Mouse (Mus musculus) frontal cortex, postnatal 25 days (tissue): Measurements from ENCODE around the gene Slc35e3.
"Not testable (repeated sequence)": the region's sequence is repeated elsewhere in the genome, so short reads cannot be mapped to it uniquely, and the experiment has no call there.

Experiments
- DNase-seq, 2 experiments: peaks; one replicate each; pipeline ENCODE4 v3.0.0; 2022; ENCODE audit warnings: low spot score in 2 of 2

Slc35e3 gene

GRCm38 (mm10) chr10:117733626-117734025, 12.5 kb downstream of the Slc35e3 start:
- not testable (repeated sequence) for DNase-seq

- DNase-seq: no peak
These were observed 13.1 kb downstream of the Slc35e3 start for GRCm38 (mm10) chr10:117732962-117733592.

DNA sequence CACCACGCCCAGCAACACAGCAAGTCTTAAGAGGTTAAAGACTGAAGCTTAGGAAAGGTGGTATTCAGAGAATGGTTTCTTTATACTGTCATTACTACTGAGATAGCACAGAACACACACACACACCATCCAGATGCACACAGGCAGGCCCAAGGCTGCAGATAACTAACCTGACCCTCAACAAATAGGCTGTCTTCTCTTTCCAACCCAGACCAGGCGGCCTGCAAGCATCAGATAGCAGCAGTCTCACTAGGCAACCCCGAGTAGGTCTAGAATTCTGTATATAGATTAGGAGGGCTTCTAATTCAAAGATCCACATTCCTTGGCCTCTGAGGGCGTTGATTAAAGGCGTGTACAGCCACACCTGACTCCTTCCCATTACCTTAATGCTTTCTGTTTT, 14.0 kb downstream of the Slc35e3 start:
- no peak for DNase-seq

- peak; percentile 20 to 35 for DNase-seq
These were observed 14.7 kb downstream of the Slc35e3 start for GRCm38 (mm10) chr10:117731244-117732101.

- DNase-seq: no peak
These were observed 15.4 kb downstream of the Slc35e3 start for GRCm38 (mm10) chr10:117730637-117731203.

DNA sequence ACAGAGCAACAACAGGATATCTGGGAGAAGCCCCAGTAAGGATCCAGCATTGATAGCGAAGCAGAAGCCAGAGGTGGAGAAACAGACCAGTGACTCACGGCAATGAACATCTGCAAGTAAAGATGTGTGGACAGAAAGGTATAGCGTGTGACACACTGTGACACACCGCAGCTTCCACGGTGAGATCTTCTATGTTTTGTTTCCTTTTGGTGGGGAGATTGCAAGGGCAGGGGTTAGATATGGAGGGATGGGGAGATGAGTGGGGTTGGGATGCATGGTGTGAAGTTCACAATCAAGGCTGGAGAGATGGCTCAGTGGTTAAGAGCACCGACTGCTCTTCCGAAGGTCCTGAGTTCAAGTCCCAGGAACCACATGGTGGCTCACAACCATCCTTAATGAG, 16.0 kb downstream of the Slc35e3 start:
- no peak for DNase-seq

DNA sequence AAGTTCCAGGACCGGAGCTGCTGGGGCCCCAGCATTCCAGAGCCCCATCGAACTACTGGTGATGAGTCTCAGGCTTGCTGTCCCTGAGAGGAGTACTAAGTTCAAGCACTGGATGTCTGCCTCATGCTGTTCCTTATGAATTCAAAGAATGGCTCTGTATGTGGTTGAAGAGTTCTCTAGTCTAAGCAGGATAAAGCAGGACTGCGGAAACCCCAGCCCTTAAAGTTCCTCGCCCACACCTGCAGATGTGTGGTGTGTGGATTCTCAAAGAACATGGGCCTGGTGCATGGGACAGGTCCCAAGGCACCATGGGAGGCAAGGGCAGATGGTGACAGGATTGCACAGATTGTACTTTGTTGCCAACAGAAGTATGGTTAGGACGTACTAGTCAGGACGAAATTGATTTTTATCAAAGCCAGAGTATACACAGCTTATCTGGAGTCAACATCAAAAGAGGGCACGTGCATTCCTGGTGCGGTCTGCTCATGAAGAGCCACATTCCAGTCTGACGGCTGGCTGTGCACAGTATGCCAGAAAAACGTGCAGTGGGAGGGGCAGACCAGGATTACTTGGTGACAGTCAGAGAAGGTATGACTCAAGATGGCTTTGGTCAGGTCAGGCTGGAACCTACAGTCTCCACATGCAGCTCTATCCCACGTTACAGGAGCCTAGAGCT, 16.9 kb downstream of the Slc35e3 start:
- no peak for DNase-seq

DNA sequence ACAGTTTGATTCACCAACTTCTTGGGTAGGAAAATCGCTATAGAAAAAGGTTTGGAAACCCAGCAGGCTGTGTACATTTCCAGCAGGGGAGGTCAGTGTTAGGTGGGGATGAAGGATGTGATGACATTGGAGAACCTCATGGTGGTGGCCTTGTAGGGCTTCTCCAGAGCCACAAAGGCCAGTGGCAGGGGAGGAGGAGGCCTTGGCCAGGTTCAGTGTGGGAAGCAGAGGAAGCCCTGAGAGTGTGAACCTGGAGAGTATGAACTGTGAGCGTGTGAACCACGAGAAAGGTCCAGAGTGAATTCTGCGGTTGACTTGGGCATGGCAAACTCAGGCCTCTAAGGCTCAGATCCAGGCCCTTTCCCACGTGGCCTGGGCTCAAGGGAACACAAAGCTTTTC, 17.6 kb downstream of the Slc35e3 start:
- no peak for DNase-seq

DNA sequence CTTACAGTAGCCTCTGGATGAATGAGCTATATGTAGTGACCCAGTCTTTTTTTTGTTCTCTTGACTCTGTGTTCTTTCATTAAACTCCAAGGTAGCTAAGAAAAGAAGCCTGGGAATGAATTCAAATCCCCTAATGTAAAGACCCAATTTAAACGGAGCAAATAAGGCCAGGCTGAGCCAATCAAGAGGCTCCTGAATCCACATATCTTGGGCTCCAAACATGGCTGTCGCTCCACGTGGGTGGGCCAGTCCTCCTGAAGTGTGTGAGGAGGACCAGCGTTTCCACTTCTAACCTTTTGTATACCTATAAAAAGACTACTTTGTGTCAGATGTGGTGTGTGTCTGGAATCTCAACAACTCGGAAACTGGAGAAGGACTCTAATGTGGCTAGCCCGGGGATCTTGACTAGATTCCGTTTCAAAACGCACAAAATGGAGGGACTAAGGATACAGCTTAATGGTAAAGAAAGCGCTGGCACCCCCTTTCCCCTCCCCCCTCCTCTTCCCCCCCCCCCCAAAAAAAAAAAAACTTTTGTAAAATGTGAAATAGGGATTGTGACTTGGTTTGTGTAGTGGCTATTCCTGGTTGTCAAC, 18.6 kb downstream of the Slc35e3 start:
- no peak for DNase-seq

DNA sequence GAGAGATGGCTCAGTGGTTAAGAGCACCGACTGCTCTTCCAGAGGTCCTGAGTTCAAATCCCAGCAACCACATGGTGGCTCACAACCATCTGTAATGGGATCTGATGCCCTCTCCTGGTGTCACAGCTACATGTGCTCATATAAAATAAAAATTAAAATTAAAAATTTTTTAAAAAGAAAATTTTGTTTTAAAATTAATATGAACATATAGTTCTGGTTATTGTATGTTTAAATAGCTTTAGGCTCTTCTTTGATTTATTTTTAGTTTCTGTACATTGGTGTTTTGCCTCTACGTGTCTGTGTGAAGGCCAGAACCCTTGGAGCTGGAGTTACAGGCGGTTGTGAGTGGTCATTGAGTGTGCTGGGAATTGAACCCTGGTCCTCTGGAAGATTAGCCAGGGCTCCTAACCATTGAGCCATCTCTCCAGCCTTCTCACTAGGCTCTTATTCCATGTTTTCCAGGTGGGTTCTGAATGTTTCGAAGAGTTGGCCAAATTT, 19.2 kb downstream of the Slc35e3 start:
- DNase-seq: no peak

DNA sequence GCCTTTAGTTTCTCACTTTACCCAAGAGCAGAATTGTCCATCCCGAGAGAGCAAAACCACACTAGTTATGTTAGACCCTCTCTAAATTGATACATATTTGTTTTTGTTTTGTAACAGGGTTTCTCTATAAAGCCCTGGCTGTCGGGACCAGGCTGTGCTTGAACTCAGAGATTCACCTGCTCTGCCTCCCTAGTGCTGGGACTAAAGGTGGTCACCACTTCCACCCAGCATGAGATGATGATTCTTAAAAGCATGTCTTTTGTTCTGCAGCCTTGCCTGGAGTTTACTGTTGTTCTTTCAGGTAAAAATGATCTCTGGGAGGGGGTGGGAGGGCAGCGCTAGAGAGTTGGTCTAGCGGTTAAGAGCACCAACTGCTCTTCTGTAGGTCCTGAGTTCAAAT, 19.8 kb downstream of the Slc35e3 start:
- DNase-seq: no peak

- no peak for DNase-seq
These were observed 20.5 kb downstream of the Slc35e3 start for GRCm38 (mm10) chr10:117725671-117726070.

GRCm38 (mm10) chr10:117724804-117725361, 21.3 kb downstream of the Slc35e3 start:
- no peak for DNase-seq

DNA sequence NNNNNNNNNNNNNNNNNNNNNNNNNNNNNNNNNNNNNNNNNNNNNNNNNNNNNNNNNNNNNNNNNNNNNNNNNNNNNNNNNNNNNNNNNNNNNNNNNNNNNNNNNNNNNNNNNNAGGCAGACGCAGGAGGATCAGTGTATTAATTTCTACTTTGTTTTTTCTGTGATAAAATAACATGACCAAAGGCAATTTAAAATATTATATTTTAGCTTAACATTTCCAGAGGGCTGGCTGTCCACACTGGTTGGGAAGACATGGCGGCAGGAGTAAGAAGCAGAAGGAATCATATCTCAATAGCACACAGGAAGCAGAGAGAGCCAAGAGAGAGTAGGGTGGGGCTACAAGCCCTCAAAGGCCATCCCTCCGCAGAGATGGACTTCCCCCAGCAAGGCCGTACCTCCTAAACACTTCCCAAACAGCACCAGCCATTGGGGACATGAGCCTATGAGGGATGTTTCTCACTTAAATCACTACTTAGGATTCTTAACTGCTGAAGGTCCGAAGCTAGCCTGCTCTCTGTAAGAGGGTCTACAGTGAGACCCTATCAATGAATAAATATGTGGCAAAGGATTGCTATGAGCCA, 21.9 kb downstream of the Slc35e3 start:
- no peak for DNase-seq

DNA sequence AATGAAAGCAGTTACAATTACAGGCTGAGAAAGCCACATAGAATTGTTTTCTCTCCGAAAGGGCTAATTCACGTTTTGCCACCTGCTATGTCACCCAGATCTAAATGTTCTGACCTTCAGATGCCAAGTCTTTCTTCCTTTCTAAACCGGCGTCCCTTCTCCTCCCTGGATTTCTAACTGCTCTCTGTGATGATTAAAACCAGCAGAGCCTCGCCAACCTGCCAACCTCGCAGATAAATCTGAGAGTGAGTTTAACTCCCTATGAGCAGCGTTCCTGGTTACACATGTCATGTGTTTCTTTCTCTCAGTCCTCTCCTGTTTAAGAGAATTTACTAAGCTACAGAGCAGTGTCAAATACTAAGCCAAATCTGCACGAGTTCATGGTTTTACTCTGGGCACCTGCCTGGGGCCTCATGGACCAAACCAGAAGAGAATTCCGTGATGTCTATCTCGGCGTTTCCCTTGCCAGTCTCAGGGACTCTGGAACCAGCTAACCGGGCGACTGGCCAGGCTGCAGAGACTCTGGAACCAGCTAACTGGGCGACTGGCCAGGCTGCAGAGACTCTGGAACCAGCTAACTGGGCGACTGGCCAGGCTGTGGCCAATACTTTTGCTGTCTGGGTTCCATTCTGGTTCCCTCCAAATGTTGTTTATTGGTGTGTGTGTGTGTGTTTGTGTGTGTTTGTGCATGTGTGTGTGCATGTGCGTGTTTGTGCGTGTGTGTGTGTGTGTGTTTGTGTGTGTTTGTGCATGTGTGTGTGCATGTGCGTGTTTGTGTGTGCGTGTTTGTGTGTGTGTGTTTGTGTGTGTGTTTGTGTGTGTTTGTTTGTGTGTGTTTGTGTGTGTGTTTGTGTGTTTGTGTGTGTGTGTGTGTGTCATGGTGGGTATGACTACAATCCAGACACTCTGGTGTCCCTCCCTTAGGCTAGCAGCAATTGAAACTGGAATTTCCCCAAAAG, 27.7 kb downstream of the Slc35e3 start:
- DNase-seq: no peak

GRCm38 (mm10) chr10:117717583-117717982, 28.6 kb downstream of the Slc35e3 start:
- no peak for DNase-seq

DNA sequence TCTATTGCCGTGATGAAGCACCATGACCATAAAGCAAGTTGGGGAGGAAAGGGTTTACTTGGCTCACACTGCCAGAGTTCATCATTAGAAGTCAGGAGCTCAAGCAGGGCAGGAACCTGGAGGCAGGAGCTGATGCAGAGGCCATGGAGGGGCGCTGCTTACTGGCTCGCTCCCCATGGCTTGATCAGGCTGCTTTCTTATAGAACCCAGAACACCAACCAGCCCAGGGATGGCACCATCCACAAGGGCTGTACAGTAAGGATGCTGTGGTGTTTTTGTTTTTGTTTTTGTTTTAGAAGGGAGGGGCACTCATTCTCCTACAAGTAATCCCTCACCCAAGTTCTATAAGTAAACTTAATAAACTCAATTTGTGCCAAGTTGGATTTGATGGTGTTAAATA, 29.5 kb downstream of the Slc35e3 start:
- DNase-seq: no peak

GRCm38 (mm10) chr10:117715654-117716053, 30.5 kb downstream of the Slc35e3 start:
- DNase-seq: not testable (repeated sequence)

DNA sequence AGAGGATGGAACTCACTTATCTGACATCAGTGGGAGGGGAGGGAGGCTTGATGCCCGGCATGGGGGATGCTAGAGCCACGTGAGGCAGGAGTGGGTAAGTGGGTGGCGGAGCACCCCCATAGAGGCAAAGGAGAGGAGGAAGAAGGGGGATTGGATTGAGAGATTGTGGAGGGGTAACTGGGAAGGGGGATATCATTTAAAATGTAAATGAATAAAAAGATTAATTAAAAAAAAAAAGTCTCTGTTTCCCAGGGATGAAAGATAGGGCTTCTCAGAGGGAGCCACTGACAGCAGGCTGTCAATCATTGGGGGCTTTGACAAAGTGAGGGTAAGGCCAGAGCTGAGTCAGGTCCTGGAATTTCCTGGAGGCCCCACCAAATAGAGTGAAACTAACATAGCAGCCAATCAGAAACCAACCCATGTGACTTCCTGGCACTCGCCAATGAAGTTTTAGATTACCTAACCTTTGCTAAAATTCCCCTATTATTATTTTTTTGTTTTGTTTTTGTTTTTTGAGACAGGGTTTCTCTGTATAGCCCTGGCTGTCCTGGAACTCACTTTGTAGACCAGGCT, 31.2 kb downstream of the Slc35e3 start:
- no peak for DNase-seq
